Mouse (Mus musculus) hindbrain, postnatal 0 days (tissue): ENCODE results near the gene Mcur1. TPM values are rescaled to one million over a fixed set of nuclear protein-coding genes. Genes with fewer than 3 reads are reported as not detected.

ENCODE experiments used
- ATAC-seq: fragments of 200-750 bp; cut with Nextera tagmentation; 2 replicates; pipeline ENCODE4 v1.8.0; 2017; ENCODE audit warnings: mild to moderate bottlenecking, moderate TSS enrichment, moderate library complexity
- DNase-seq: peaks from one replicate; pipeline ENCODE4 v3.0.0-alpha.2; 2015; ENCODE audit warnings: low spot score
- H3K27ac ChIP-seq: fragments of 300-500 bp; sonication (generic); 2 replicates; pipeline ENCODE4 v1.5.1; 2014; ENCODE audit warnings: mild to moderate bottlenecking
- H3K27me3 ChIP-seq: fragments of 300-500 bp; sonication (generic); 2 replicates; pipeline ENCODE4 v1.6.1; 2014; ENCODE audit warnings: low read length, mixed read lengths; ENCODE audit not compliant: insufficient read depth
- H3K36me3 ChIP-seq: fragments of 300-500 bp; sonication (generic); 2 replicates; pipeline ENCODE4 v1.6.1; 2014; ENCODE audit warnings: low read length, mixed read lengths; ENCODE audit not compliant: insufficient read depth
- H3K4me1 ChIP-seq: fragments of 300-500 bp; sonication (generic); 2 replicates; pipeline ENCODE4 v1.6.1; 2014; ENCODE audit warnings: antibody characterized with exemption, low read length, mixed read lengths; ENCODE audit not compliant: insufficient read depth
- H3K4me2 ChIP-seq: fragments of 300-500 bp; sonication (generic); 2 replicates; pipeline ENCODE4 v1.6.1; 2014; ENCODE audit warnings: low read depth, mild to moderate bottlenecking, low read length, moderate library complexity, mixed read lengths
- H3K4me3 ChIP-seq: fragments of 300-500 bp; sonication (generic); 2 replicates; pipeline ENCODE4 v1.5.1; 2014; ENCODE audit warnings: low read length
- H3K9ac ChIP-seq: fragments of 300-500 bp; sonication (generic); replicated peaks from 2 replicates; pipeline ENCODE4 v1.6.1; 2014; ENCODE audit warnings: mild to moderate bottlenecking, low read length, moderate library complexity, mixed read lengths
- H3K9me3 ChIP-seq: fragments of 300-500 bp; sonication (generic); 2 replicates; pipeline ENCODE4 v1.6.1; 2016; ENCODE audit warnings: low read length, mixed read lengths
- CTCF ChIP-seq: IDR thresholded peaks from 2 replicates; pipeline ENCODE4 v1.5.1; 2016; ENCODE audit warnings: antibody characterized with exemption, control low read depth, low read depth
- WGBS: fragments of 180-500 bp; shearing (Covaris S2); extraction: QIAGEN DNeasy Blood & Tissue Kit; methylation state at CpG from one replicate; pipeline ENCODE4 v1.1.7; 2014; 5-methylcytosine and 5-hydroxymethylcytosine counted together
- polyA plus RNA-seq: library from polyadenylated mRNA; unstranded; fragments of >200 nt; fragmentation: Nextera tagmentation; extraction: Ambion mirVana; gene quantifications from 2 replicates; pipeline ENCODE4 v1.2.1, GENCODE M21; 2015
- total RNA-seq: library from RNA; depleted of rRNA; stranded (reverse); fragments of >200 nt; gene quantifications from 2 replicates; pipeline ENCODE4 v1.2.3, GENCODE M21; 2014

The Mcur1 gene
- total and polyA plus RNA-seq, 2 experiments from 2014 or later, result 8.0 to 12.4 TPM

DNA sequence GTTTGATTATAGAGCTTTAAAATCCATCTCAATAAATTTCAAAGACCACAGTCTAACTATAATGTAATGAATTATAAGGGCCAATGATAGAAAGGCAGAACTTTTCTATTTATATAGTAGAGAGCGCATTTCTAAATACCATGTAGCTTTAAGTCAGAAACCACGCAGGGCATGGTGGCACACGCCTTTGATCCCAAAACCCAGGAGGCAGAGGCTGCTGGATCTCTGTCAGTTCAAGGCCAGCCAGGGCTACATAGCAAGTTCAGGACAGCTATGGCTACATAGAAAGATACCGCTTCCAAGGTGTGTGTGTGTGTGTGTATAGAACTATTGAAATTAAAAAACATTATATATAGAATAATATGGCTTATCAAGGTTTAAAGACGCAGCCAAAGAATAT lies 20.7 kb upstream of the Mcur1 start:
- TF ChIP-seq CTCF, result no peak
- H3K4me3 ChIP-seq, result no peak overlapping the region
- DNase-seq, result no peak
- H3K9ac ChIP-seq, result no peak overlapping the region
- H3K4me1 ChIP-seq, result no peaks in the 10 kb centered on the region
- no peaks in the 10 kb centered on the region for H3K9me3 ChIP-seq
- no peak for ATAC-seq
- H3K4me2 ChIP-seq, result no peak overlapping the region
- H3K27me3 ChIP-seq, result no peaks in the 10 kb centered on the region
- no peak overlapping the region for H3K27ac ChIP-seq
- 94% methylated on average over 5 of the region's 5 CpGs for WGBS
- no peaks in the 10 kb centered on the region for H3K36me3 ChIP-seq

DNA sequence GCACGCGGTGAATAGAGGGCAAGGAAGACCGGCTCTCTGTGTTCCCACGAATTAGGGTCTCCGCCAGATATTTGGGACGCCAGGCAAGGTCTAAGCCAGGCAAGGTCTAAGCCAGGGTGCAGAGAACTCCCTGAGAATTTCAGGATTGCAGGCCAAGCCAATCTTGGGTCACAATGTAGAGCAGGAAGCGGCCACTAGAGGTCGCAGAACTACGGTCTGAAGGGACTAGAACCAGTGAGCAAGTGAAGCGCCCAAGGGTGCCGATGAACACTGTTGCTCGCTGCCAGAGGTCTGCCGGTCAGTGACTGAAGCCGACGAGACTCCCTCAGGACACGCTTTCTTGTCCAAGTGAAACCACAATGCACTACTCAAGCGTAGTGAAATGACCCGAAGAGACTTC lies 19.7 kb upstream of the Mcur1 start:
- Histone ChIP-seq H3K4me3 (no peak overlapping the region), H3K9me3 (no peaks in the 10 kb centered on the region), H3K9ac (no peak overlapping the region), H3K27ac (no peak overlapping the region), H3K36me3 (no peaks in the 10 kb centered on the region), H3K4me2 (no peak overlapping the region), H3K4me1 (no peaks in the 10 kb centered on the region), H3K27me3 (no peaks in the 10 kb centered on the region)
- peak; percentile 80 for TF ChIP-seq CTCF
- DNase-seq, result peak; percentile 74
- peak; percentile 35; the same call in 1 of the 2 replicates for ATAC-seq
- 22% methylated on average over 18 of the region's 18 CpGs for WGBS

DNA sequence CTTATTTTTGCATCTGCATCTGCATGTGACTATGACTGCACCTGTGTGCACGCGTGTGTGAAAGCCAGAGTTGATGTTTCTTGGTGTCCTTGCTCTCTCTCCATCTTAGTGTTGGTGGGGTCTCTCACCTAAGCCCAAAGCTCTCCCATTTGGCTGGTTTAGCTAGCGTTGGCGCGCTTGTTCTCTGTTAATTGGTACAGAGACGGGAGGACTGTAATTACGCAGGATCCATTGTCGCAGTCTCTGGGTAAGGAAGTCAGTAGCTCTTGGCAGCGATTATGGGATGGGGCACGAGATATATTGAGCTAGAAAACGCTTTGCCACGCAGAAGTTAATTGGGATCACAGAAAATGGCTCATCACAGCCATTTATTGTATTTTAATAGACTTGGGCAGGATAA lies 17.8 kb upstream of the Mcur1 start:
- H3K36me3 ChIP-seq, result no peaks in the 10 kb centered on the region
- WGBS, result 79% methylated on average over 12 of the region's 12 CpGs

DNA sequence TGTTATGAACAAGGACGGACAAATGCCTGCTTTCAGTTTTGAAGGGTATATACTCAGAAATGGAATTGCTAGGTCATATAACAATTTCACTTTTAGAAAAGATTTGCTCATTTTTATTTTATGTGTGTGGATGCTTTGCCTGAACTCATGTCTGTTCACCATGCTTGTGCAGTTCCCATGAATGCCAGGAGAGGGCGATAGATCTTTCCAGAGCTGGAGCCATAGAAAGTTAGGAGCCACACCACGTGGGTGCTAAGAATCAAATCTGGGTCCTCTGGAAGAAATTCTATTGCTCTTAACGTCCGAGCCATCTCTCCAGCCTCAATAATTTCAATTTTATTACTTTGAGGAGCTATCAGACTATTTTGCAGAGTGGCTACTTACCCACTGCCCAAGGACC lies 17.3 kb upstream of the Mcur1 start:
- Histone ChIP-seq H3K4me2 (no peak overlapping the region), H3K9me3 (no peaks in the 10 kb centered on the region), H3K4me3 (no peak overlapping the region), H3K4me1 (no peaks in the 10 kb centered on the region), H3K36me3 (no peaks in the 10 kb centered on the region), H3K27ac (no peak overlapping the region), H3K27me3 (no peaks in the 10 kb centered on the region), H3K9ac (no peak overlapping the region)
- peak; percentile 40 for TF ChIP-seq CTCF
- ATAC-seq (no peak), DNase-seq (no peak)
- 67% methylated on average over 5 of the region's 5 CpGs for WGBS

More for the DNA sequence above, 17.8 kb upstream of the Mcur1 start:
- no peak for DNase-seq
- H3K27ac ChIP-seq, result no peak overlapping the region
- H3K4me2 ChIP-seq, result no peak overlapping the region
- H3K27me3 ChIP-seq, result no peaks in the 10 kb centered on the region
- H3K9me3 ChIP-seq, result no peaks in the 10 kb centered on the region
- no peak overlapping the region for H3K9ac ChIP-seq
- H3K4me3 ChIP-seq, result no peak overlapping the region
- TF ChIP-seq CTCF, result no peak
- no peak for ATAC-seq
- H3K4me1 ChIP-seq, result no peaks in the 10 kb centered on the region

DNA sequence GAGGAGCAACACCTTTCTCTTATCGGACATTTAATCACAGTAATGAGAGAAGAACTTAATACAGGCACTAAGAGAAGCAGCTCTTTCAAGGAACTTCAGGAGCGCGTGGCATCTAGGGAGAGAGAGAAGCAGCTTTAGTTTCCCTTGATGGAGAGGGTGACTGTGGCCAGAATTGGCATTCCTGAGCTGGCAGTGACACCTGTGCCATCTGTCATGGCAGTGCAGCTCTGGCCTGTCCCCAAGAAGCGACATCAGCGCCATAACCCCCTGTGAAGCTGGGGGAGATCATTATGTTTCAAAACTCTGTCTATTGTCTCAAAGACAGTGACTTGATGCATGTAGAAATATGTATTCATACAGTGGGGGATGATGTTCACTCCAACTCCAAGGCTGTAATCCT lies 15.4 kb upstream of the Mcur1 start:
- H3K27me3 ChIP-seq, result no peaks in the 10 kb centered on the region
- H3K4me1 ChIP-seq, result no peaks in the 10 kb centered on the region
- no peak overlapping the region for H3K4me2 ChIP-seq
- H3K9me3 ChIP-seq, result no peaks in the 10 kb centered on the region
- WGBS, result 75% methylated on average over 5 of the region's 5 CpGs
- H3K9ac ChIP-seq, result no peak overlapping the region
- no peak overlapping the region for H3K27ac ChIP-seq
- no peak for TF ChIP-seq CTCF
- no peak for ATAC-seq
- H3K4me3 ChIP-seq, result no peak overlapping the region
- no peaks in the 10 kb centered on the region for H3K36me3 ChIP-seq
- DNase-seq, result no peak

DNA sequence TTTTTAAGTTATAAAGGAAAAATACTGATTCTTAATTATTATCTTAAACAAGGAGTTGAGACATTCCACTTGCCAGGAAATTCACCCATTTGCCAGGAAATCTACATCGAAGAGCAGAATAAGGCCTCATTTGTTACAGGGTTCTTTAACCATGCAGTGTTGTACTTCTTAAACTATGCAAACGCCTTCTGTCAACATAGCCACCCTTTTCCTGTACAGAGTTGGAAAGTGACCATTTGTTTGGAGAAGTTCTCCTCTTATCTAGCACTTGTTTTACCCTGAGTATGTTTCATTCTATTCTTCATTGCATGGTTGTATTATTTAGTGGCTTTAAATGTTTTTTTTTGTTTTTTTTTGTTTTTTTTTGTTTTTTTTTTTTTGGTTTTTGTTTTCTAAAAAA lies 14.0 kb upstream of the Mcur1 start:
- no peaks in the 10 kb centered on the region for H3K27me3 ChIP-seq
- TF ChIP-seq CTCF, result no peak
- no peaks in the 10 kb centered on the region for H3K4me1 ChIP-seq
- WGBS, result 85% methylated on average over 2 of the region's 2 CpGs
- DNase-seq (no peak), ATAC-seq (no peak)
- H3K27ac ChIP-seq, result no peak overlapping the region
- H3K36me3 ChIP-seq, result no peaks in the 10 kb centered on the region
- H3K4me3 ChIP-seq, result no peak overlapping the region
- H3K9me3 ChIP-seq, result no peaks in the 10 kb centered on the region
- no peak overlapping the region for H3K9ac ChIP-seq
- no peak overlapping the region for H3K4me2 ChIP-seq

DNA sequence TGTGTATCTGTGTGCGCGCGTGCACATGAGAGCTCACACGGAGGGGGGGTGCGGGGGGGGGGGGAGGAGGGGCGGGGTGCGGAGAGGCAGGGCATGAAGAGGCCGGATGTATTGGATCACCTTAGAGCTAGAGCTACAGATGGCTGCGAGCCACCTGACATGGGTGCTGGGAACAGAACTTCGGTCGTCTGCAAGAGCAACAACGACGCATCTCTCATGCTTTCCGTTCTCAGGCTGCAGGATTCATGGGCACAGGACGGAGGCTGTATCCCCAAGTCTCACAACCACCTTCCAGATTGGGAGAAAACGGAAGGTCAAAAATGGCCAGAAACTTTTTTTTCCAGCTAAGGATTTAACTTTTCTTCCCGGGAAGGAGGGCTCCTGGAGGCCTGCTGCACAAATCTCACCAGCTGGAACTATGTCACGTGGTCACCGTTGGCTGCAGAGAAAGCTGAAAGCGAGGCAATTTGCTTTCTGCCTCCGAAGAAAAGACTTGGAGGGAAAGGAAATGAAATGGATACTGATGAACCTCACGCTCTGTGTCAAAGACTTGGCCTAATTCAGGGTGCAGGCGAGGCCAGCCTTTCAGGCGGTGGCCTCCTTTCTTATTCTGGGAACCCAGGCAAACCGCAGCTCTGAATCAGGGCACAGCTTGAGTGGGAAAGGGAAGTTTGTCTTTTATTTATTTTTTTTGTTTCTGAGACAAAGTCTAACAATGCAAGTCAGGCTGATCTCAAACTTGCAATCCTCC lies 7.3 kb upstream of the Mcur1 start:
- Histone ChIP-seq H3K9ac (no peak overlapping the region), H3K9me3 (no peaks in the 10 kb centered on the region), H3K4me2 (no peak overlapping the region), H3K36me3 (no peaks in the 10 kb centered on the region), H3K4me3 (no peak overlapping the region), H3K4me1 (no peaks in the 10 kb centered on the region), H3K27ac (no peak overlapping the region; the same call in 1 of the 2 replicates), H3K27me3 (no peaks in the 10 kb centered on the region)
- ATAC-seq, result peak; percentile 27; the same call in 1 of the 2 replicates
- peak; percentile 40 for DNase-seq
- TF ChIP-seq CTCF, result no peak
- 56% methylated on average over 22 of the region's 25 CpGs for WGBS
